Mouse (Mus musculus) ES-E14 (cell line): ENCODE data around the gene Senp5. TPM values are rescaled to one million over a fixed set of nuclear protein-coding genes. Genes with fewer than 3 reads are reported as not detected.

Source experiments
- DNase-seq: peaks from one replicate; pipeline ENCODE4 v3.0.0-alpha.2; 2013; ENCODE audit warnings: low read depth, low spot score
- H3K27ac ChIP-seq: 2 replicates; pipeline ENCODE4 v1.5.1; 2012; ENCODE audit warnings: low read depth, mild to moderate bottlenecking, low read length, moderate library complexity, mixed read lengths; ENCODE audit not compliant: poor library complexity, insufficient read depth, severe bottlenecking
- H3K36me3 ChIP-seq: 2 replicates; pipeline ENCODE4 v1.6.1; 2012; ENCODE audit warnings: mild to moderate bottlenecking, low read length, moderate library complexity, mixed read lengths; ENCODE audit not compliant: control insufficient read depth, poor library complexity, insufficient read depth, severe bottlenecking
- H3K4me1 ChIP-seq, 2 experiments: fragments of 150-350 bp in 1 of 2; sonication (generic) in 1 of 2; 2 replicates each; pipeline ENCODE4 v1.6.1; 2012; ENCODE audit warnings: low read length in 2 of 2, mild to moderate bottlenecking in 1 of 2, mixed read lengths in 1 of 2; ENCODE audit not compliant: control insufficient read depth in 2 of 2, insufficient read depth in 2 of 2, poor library complexity in 1 of 2
- H3K4me3 ChIP-seq, 2 experiments: fragments of 150-350 bp in 1 of 2; sonication (generic) in 1 of 2; 2 replicates each; pipeline ENCODE4 v1.5.1; 2012; ENCODE audit warnings: low read length in 2 of 2, low read depth in 1 of 2, mild to moderate bottlenecking in 1 of 2, mixed read lengths in 1 of 2; ENCODE audit not compliant: insufficient read depth in 1 of 2, poor library complexity in 1 of 2, severe bottlenecking in 1 of 2
- H3K9ac ChIP-seq: 2 replicates; pipeline ENCODE4 v1.6.1; 2012; ENCODE audit warnings: low read depth, mild to moderate bottlenecking, low read length, mixed read lengths; ENCODE audit not compliant: poor library complexity, insufficient read depth, severe bottlenecking
- H3K9me3 ChIP-seq: fragments of 150-350 bp; sonication (generic); 2 replicates; pipeline ENCODE4 v1.6.1; 2012; ENCODE audit warnings: low read depth, mild to moderate bottlenecking, low read length; ENCODE audit not compliant: control insufficient read depth, insufficient read depth
- CHD2 ChIP-seq: IDR thresholded peaks from 2 replicates; pipeline ENCODE4 v1.6.1; 2014; ENCODE audit warnings: mild to moderate bottlenecking, low read depth, low read length, inconsistent platforms
- HCFC1 ChIP-seq: IDR thresholded peaks from 2 replicates; pipeline ENCODE4 v1.6.1; 2012; ENCODE audit warnings: low read length, inconsistent platforms, borderline replicate concordance; ENCODE audit not compliant: insufficient read depth
- MAFK ChIP-seq: IDR thresholded peaks from 2 replicates; pipeline ENCODE4 v1.6.1; 2014; ENCODE audit warnings: mild to moderate bottlenecking, low read depth, low read length, inconsistent platforms; ENCODE audit not compliant: insufficient read depth
- ZC3H11A ChIP-seq: IDR thresholded peaks from 2 replicates; pipeline ENCODE4 v1.6.1; 2012; ENCODE audit warnings: low read depth, mild to moderate bottlenecking, inconsistent platforms, low read length, borderline replicate concordance
- ZNF384 ChIP-seq: IDR thresholded peaks from 2 replicates; pipeline ENCODE4 v1.6.1; 2012; ENCODE audit warnings: low read depth, low read length, inconsistent platforms
- in situ Hi-C, 2 experiments: fragments of 600-800 bp; cut with MboI; formaldehyde crosslinking; loops; one replicate each; pipeline ENCODE4 v1.15.1; 2025; ENCODE audit warnings: low sequenced_read_pairs in 2 of 2, inconsistent platforms in 1 of 2; ENCODE audit not compliant: unreplicated experiment in 2 of 2
- total RNA-seq: library from RNA; depleted of rRNA; stranded (reverse); fragments of 300-350 nt; gene quantifications from 2 replicates; pipeline ENCODE4 v1.2.3, GENCODE M21; 2012

The Senp5 gene
- total RNA-seq, 1 experiment, result 16.3 TPM

DNA sequence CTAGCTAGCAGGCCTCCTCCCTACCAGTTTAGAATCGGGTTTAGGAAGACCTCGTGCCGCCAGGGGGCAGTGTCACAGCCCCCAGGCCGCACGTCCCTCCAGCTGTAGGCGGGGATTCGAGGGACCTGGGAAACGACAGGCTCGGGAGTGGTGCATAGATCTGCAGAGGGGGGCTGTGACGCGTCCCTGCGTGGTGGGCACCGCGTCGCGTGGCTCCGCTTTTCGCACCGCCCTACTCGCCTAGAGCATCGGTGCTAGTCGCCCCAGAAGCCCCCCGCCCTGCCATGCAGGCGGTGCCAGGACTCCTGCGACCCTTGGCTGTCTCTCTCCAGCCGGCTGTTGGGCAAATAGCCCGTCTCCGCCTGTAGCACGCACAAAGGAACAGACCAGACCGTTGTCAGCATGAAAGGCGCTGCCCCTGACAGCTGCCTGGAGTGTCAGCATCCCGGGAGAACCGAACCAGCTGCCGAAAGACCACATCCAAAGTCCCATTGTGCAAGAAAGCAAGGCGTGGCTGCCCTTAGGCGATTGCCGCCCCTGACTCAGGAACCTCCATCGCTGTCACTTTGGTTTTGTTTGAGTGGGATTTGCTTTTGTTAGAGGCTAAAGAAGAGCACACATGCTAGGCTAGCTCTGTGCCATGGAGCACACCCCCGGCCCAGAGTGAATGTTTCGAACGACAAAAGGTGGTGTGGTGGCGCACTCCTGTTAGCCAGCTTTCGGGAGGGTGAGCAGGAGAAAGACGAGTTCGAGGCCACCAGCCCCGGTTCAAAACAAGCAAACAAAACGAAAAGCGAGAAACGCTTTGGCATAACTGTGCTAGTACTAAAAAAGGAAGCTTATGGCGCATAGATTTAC is 70.0 kb downstream of the Senp5 start:
- DNase-seq, result peak; percentile 86
- Histone ChIP-seq H3K9me3 (no peaks in the 10 kb centered on the region), H3K27ac (no peak overlapping the region), H3K9ac (peak overlapping the region; percentile 9; the same call in 1 of the 2 replicates), H3K4me1 (peaks cover 0 to 21% of the 10 kb centered on the region in 2 experiments; a peak in 2 of 4 replicates), H3K4me3 (peak overlapping the region; percentile 63 to 75), H3K36me3 (no peaks in the 10 kb centered on the region)
- TF ChIP-seq ZC3H11A (no peak), MAFK (no peak), CHD2 (no peak), HCFC1 (no peak), ZNF384 (no peak)
- in situ Hi-C loops, result no loop called here

DNA sequence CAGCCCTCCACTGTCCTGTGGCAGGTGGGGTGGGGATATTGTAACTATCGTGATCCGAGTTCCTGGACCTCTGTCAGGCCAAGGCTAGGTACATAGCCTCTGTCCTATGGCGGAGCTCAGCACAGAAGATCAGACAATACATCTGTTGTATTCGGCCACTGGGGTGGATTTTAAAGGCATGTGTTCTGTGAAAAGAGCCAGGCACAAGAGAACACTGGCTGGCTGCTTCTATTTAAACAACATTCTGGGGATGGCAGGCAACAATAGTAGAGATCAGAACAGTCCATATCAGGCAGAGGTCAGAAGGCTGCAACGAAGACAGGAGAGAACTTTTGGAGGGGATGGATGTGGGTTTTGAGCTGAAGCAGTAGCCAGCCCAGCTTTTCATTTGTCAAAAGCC is 70.8 kb downstream of the Senp5 start:
- peaks cover 0 to 21% of the 10 kb centered on the region in 2 experiments; a peak in 3 of 4 replicates for H3K4me1 ChIP-seq
- TF ChIP-seq ZC3H11A, result no peak
- in situ Hi-C loops, result no loop called here
- no peak overlapping the region for H3K4me3 ChIP-seq
- H3K27ac ChIP-seq, result no peak overlapping the region
- H3K9ac ChIP-seq, result 0 out of 2 replicates have a peak overlapping the region, but pooled peaks have one; percentile 8
- H3K36me3 ChIP-seq, result no peaks in the 10 kb centered on the region
- no peaks in the 10 kb centered on the region for H3K9me3 ChIP-seq
- DNase-seq, result no peak

DNA sequence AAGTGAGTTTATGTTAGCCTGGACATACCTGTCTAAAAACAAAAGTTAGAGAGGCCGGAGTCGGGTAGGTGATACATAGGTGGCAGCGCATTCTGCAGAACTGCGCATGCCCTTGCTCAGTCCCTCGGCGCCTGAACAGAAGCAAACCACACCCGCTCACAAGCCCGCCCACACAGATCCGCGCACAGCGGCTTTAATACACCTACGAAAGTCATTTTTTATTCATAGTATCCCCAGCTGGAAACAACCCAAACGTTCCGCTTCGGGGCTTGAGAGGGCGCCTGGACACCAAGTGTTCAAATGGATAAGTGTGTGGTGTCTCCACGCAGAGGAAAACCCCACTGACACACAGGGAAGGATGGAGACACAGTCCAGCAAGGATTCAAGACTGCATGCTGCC is 71.8 kb downstream of the Senp5 start:
- in situ Hi-C loops, result no loop called here
- TF ChIP-seq MAFK, result no peak
- TF ChIP-seq ZNF384, result no peak
- TF ChIP-seq HCFC1, result no peak
- no peak for TF ChIP-seq ZC3H11A
- TF ChIP-seq CHD2, result no peak
- H3K4me1 ChIP-seq, result peaks cover 0 to 21% of the 10 kb centered on the region in 2 experiments; a peak in 3 of 4 replicates
- H3K36me3 ChIP-seq, result no peaks in the 10 kb centered on the region
- peak overlapping the region; percentile 19 to 39 for H3K4me3 ChIP-seq
- no peak for DNase-seq
- H3K9me3 ChIP-seq, result no peaks in the 10 kb centered on the region
- peak overlapping the region; percentile 18; the same call in 1 of the 2 replicates for H3K9ac ChIP-seq
- no peak overlapping the region for H3K27ac ChIP-seq

DNA sequence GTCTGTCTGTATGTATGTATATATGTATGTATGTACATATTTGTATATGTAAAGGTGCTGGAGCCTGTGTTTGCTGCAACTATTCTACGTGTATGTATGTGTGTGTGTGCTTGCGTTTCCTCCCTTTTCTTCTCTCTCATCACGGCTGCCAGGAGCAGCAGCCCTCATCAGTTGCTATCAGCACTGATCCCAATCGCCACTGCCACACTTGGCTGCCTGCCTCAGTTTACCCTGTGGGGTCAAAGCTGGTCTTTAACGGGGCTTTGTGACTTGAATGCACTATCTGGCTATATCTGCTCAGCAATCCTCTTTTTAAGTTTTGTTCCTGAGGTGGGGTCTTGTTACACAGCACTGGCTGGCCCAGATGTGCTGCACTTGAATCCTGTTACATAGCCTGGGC is 75.7 kb downstream of the Senp5 start:
- Histone ChIP-seq H3K4me1 (peaks cover 0 to 27% of the 10 kb centered on the region in 2 experiments; a peak in 3 of 4 replicates), H3K9me3 (no peaks in the 10 kb centered on the region), H3K9ac (no peak overlapping the region), H3K4me3 (no peak overlapping the region; a peak in 1 of 4 replicates), H3K27ac (no peak overlapping the region; the same call in 1 of the 2 replicates), H3K36me3 (no peaks in the 10 kb centered on the region)
- DNase-seq, result no peak
- in situ Hi-C loops, result no loop called here
- TF ChIP-seq ZC3H11A (no peak), ZNF384 (no peak), MAFK (no peak), CHD2 (no peak), HCFC1 (no peak)
